Mouse (Mus musculus): ENCODE measurements around the gene Fam89b. TPM values are rescaled to one million over a fixed set of nuclear protein-coding genes. Genes with fewer than 3 reads are reported as not detected.

Fam89b gene
- polyA plus RNA-seq, 1 experiment from 2014 or later, result 45.3 TPM

DNA sequence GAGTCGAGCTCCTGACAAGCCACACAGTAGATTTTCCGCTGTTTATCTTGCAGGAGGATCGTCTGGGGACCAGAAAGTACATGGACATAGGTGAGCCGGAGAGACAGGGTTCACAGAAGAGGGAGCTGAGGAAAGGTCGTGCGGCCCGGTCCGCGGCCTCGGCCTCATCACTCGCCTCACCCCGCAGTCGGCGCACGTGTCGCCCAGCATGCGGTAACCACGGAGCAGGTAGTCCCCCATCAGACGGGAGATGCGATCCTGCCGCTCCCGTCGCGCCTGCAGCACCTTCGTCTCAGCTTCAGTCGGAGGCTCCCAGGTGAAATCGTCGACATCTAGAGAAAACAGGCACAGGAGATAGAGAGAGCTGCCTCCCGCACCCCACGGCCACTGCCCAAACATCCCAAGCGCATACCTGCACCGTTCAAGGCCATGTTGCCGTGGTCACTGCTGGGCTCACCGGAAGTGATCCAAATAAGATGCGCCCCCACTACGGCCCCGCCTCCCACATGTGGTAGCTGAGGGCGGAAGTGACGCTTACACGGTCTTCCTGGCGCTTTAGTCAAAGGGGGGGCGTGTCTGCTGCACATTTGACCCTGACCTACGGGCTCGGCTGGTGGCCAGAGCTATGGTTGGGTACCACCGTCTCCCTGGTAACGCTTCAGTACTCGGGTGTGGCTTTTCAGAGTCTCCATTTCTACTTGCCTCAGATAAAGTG, 2.0 kb upstream of the Fam89b start:
- Histone ChIP-seq H3K9ac (peak overlapping the region; percentile 79), H3K4me3 (peak overlapping the region; percentile 73), H3K27ac (peak overlapping the region; percentile 55), H3K36me3 (peaks cover 10% of the 10 kb centered on the region), H3K4me1 (peaks cover 53% of the 10 kb centered on the region), H3K9me3 (replicated peaks) (no peaks in the 10 kb centered on the region), H3K4me2 (peak overlapping the region; percentile 92), H3K27me3 (replicated peaks) (peaks cover 29% of the 10 kb centered on the region)
- peak; percentile 46 for ATAC-seq
- WGBS (ENCODE audit: insufficient replicate concordance), result under 1% methylated on average over 47 of the region's 47 CpGs

DNA sequence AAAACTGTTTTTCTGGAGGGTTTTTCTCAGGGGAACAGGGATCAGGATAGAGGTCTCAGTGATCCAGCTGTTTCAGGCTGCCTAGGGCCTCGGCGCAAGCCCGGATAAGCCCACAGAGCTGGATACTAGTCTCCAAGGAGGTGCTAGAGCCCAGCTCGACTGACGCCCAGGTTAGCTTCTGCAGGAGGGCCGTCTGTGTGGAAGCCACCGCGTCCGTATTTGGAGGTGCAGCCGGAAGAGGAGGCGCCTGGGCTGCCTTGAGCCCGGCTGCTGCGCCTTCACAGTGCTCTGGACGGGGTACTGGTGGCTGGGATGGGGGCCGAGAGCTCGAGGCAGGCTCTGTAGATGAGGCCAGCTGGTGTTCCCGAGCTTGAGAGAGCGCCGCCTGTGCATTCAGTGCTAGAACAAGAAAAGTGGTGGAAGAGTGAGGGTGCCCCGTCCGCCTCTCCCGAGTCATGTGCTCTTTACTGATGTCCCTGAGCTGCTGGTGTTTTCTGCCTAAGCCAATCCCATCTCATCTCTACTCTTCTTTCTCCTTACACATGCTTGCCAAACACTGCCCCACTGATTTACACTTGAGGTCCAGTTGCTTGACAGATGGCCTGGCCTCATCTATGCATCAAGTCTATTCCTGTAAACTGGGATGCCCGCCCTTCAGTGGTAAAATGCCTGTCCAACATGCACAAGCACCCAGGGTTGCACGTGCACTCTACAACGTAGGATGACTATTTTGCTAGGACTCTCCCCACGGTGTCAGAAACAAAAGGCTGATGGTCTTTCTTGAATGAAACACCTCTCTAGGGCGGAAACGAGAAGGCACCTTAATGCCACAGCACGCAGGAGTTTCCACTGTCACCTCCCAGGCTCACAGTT, 1.1 kb upstream of the Fam89b start:
- H3K4me3 ChIP-seq, result peak overlapping the region; percentile 73
- ATAC-seq, result no peak
- peak overlapping the region; percentile 55 for H3K27ac ChIP-seq
- peaks cover 53% of the 10 kb centered on the region for H3K4me1 ChIP-seq
- H3K9me3 ChIP-seq (replicated peaks), result no peaks in the 10 kb centered on the region
- peaks cover 20% of the 10 kb centered on the region for H3K27me3 ChIP-seq (replicated peaks)
- peaks cover 10% of the 10 kb centered on the region for H3K36me3 ChIP-seq
- WGBS (ENCODE audit: insufficient replicate concordance), result 65% methylated on average over 29 of the region's 29 CpGs
- H3K4me2 ChIP-seq, result peak overlapping the region; percentile 92
- peak overlapping the region; percentile 79 for H3K9ac ChIP-seq

GRCm38 (mm10) chr19:5728631-5729443, 616 bp downstream of the Fam89b start:
- peak overlapping the region; percentile 98 for H3K9ac ChIP-seq
- peak overlapping the region; percentile 87 for H3K4me3 ChIP-seq
- no peaks in the 10 kb centered on the region for H3K9me3 ChIP-seq (replicated peaks)
- H3K36me3 ChIP-seq, result peaks cover 17% of the 10 kb centered on the region
- H3K4me1 ChIP-seq, result peaks cover 68% of the 10 kb centered on the region
- H3K4me2 ChIP-seq, result peak overlapping the region; percentile 92
- peak overlapping the region; percentile 97 for H3K27ac ChIP-seq
- H3K27me3 ChIP-seq (replicated peaks), result 0 out of 2 replicates have a peak, but pooled peaks cover 3% of the 10 kb centered on the region
- ATAC-seq, result no peak
- 12% methylated on average over 37 of the region's 37 CpGs for WGBS (ENCODE audit: insufficient replicate concordance)

DNA sequence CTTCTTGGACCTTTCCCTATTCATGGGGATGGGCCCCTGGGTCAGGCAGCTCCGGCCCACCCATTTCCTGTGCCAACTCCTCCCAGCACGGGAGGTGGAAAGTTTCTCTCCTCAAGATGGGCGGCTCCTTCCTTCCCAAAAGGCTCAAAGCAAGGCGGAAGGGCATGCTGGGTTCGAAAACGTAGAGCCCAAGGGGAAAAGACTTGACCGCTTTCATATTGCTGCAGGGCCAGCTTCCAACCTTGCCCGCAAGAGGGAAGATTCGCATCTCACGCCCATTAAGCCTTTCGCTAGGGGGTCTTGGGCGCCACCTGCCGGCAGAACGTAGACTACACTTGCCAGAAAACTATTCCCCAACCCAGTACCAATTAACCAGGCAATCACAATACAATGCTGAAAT, 1.8 kb downstream of the Fam89b start:
- peak overlapping the region; percentile 97 for H3K27ac ChIP-seq
- H3K4me1 ChIP-seq, result peaks cover 79% of the 10 kb centered on the region
- H3K9ac ChIP-seq, result peak overlapping the region; percentile 98
- no peaks in the 10 kb centered on the region for H3K9me3 ChIP-seq (replicated peaks)
- no peaks in the 10 kb centered on the region for H3K27me3 ChIP-seq (replicated peaks)
- peaks cover 28% of the 10 kb centered on the region for H3K36me3 ChIP-seq
- no peak for ATAC-seq
- WGBS (ENCODE audit: insufficient replicate concordance), result 1% methylated on average over 14 of the region's 14 CpGs
- peak overlapping the region; percentile 92 for H3K4me2 ChIP-seq
- H3K4me3 ChIP-seq, result peak overlapping the region; percentile 87

DNA sequence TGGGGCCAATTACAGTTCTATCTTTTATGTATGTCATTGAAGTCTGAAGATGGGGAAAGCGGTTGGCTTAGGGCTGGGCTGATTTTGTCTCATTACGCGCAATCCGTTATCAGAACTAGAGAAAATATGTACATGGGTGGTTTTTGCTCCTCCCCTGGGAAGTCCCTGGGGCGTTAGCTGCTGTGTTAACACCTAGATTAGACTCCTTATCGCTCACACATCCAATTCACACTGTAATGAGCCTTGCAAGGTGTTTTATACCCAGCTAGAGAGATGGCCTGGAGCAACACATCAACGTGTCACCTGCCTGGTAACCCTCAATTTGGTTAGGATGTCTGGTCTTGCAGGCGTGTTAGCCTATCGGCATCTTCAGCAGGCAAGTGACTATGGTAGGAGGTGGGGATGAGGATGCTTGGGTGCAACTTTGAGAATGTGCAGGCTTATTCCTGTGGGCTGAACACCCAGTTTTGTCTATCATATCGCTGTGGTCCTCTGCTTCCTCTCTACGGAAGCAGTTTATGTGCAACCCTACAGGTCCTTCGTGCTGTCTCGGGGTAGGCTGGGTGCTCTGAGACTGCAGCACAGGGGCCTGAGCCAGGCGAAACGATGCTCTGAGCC, 2.4 kb downstream of the Fam89b start:
- Histone ChIP-seq H3K9ac (peak overlapping the region; percentile 98), H3K9me3 (replicated peaks) (no peaks in the 10 kb centered on the region), H3K4me3 (peak overlapping the region; percentile 87), H3K27ac (peak overlapping the region; percentile 97), H3K4me1 (peaks cover 84% of the 10 kb centered on the region), H3K27me3 (replicated peaks) (no peaks in the 10 kb centered on the region), H3K4me2 (peak overlapping the region; percentile 92), H3K36me3 (peaks cover 34% of the 10 kb centered on the region)
- ATAC-seq, result peak; percentile 62
- 26% methylated on average over 15 of the region's 15 CpGs for WGBS (ENCODE audit: insufficient replicate concordance)

DNA sequence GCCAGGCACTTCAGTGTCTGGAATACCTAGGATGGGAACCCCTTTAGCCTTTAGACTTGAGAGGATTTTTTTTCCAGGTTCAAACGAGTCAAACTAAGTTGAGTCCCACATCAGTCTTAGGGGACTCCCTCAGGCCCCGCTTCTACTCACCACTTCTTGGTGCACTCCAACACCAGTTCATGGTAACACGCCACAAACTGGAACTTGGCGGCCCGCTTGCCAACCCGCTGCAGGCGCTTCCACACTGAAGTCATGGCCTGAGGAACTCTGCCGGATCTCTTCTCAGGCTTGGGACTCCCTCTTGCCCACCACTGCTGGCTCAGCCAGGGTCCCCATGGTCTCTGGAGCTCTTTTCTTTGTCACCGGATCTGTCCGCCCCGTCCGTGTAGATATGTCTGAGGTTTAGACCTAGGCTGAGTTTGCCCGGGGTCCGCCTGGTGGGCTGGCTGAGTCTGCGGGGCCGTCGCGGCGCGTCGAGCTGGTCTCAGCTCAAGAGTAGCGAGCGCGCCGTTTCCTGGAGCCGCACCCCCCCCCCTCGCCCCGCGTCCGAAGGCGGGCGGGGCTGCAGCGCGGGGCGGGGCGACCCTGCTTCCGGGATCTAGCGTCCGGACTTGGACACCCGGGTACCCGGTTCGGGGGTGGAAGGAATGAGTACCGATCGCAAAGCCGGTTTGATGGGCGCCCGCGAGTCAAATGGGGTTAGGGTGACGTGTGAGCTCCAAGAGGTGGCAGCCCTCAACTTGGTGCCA, 3.5 kb downstream of the Fam89b start, which contains the start of gene Ehbp1l1:
Ehbp1l1 (minus strand) TSS at position 551 of the 749 bp plus-strand sequence.
- Histone ChIP-seq H3K9ac (peak within 1 kb of the TSS; percentile 98), H3K4me1 (peaks cover 84% of the 10 kb centered on the region), H3K4me3 (peak within 1 kb of the TSS; percentile 87), H3K4me2 (peak within 1 kb of the TSS; percentile 92), H3K27ac (peak within 1 kb of the TSS; percentile 97), H3K9me3 (replicated peaks) (no peaks in the 10 kb centered on the region), H3K27me3 (replicated peaks) (no peaks in the 10 kb centered on the region), H3K36me3 (peaks cover 45% of the 10 kb centered on the region)
- WGBS (ENCODE audit: insufficient replicate concordance), result 2% methylated on average over 49 of the region's 49 CpGs
- peak; percentile 35 for ATAC-seq

- ATAC-seq, result no peak
Measured at GRCm38 (mm10) chr19:5725029-5725707, 4.3 kb downstream of the Fam89b start.

DNA sequence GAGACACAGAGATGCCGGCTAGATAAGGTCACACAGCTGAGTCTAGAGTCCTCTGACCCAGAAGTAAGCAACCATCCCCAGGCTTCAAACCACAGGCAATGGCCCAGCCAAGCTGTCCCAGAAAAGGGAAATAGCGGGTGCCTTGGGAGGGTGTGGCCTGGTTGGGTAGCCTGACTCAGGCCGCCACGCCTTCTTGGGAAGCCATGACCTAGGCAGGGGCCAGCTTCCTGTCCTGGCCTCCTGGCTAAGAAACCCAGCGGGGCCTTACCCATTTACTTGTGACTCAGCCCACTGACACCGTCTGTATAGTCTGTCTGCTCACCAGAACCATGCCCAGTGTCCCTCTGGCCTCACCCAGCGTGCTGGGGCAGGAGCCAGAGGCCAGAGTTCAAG, 4.9 kb downstream of the Fam89b start:
- 19% methylated on average over 7 of the region's 7 CpGs for WGBS (ENCODE audit: insufficient replicate concordance)
- H3K4me2 ChIP-seq, result peak overlapping the region; percentile 92
- H3K36me3 ChIP-seq, result peaks cover 53% of the 10 kb centered on the region
- no peaks in the 10 kb centered on the region for H3K27me3 ChIP-seq (replicated peaks)
- H3K27ac ChIP-seq, result peak overlapping the region; percentile 97
- peak; percentile 61 for ATAC-seq
- peak overlapping the region; percentile 98 for H3K9ac ChIP-seq
- peak overlapping the region; percentile 87 for H3K4me3 ChIP-seq
- no peaks in the 10 kb centered on the region for H3K9me3 ChIP-seq (replicated peaks)
- peaks cover 81% of the 10 kb centered on the region for H3K4me1 ChIP-seq

More at GRCm38 (mm10) chr19:5725029-5725707, 4.3 kb downstream of the Fam89b start:
- H3K36me3 ChIP-seq, result peaks cover 49% of the 10 kb centered on the region
- H3K27ac ChIP-seq, result peak overlapping the region; percentile 97
- H3K9me3 ChIP-seq (replicated peaks), result no peaks in the 10 kb centered on the region
- peak overlapping the region; percentile 92 for H3K4me2 ChIP-seq
- 14% methylated on average over 12 of the region's 12 CpGs for WGBS (ENCODE audit: insufficient replicate concordance)
- peak overlapping the region; percentile 87 for H3K4me3 ChIP-seq
- H3K27me3 ChIP-seq (replicated peaks), result no peaks in the 10 kb centered on the region
- H3K4me1 ChIP-seq, result peaks cover 84% of the 10 kb centered on the region
- peak overlapping the region; percentile 98 for H3K9ac ChIP-seq

DNA sequence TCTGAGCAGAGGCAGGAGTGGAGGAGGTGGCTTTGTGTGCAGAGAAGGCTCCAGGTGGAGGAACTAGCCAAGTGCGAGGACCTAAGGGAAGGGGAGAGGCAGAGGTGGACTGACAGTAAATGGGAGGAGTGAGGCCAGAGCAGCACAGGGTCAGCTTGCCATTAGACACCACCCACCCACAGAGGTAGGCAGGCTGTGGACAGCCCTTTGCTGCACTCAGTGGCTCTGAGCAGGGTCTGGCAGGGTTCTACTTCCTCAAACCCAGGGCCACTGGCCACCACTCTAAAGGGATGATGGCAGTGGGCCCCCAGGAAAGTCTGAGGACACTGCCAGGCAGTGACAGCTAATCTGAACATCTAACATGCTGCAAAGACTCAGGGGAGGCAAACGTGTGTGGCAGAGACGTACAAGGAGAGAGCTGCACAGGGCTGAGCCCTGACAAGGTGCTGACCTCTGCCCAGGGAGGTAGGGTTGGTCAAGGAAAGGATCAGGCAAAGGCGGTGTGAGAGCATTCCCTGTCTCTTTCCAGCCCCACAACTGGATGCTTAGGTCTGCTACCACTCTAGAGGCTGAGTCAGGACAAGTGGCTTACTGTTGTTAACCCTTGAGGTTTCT, 5.4 kb downstream of the Fam89b start:
- no peak for ATAC-seq
- H3K4me1 ChIP-seq, result peaks cover 80% of the 10 kb centered on the region
- peak overlapping the region; percentile 92 for H3K4me2 ChIP-seq
- H3K9ac ChIP-seq, result peak overlapping the region; percentile 98
- H3K4me3 ChIP-seq, result peak overlapping the region; percentile 87
- peaks cover 58% of the 10 kb centered on the region for H3K36me3 ChIP-seq
- H3K27me3 ChIP-seq (replicated peaks), result no peaks in the 10 kb centered on the region
- 25% methylated on average over 4 of the region's 4 CpGs for WGBS (ENCODE audit: insufficient replicate concordance)
- peak overlapping the region; percentile 97 for H3K27ac ChIP-seq
- no peaks in the 10 kb centered on the region for H3K9me3 ChIP-seq (replicated peaks)

GRCm38 (mm10) chr19:5722848-5723425, 6.5 kb downstream of the Fam89b start:
- peak overlapping the region; percentile 87 for H3K4me3 ChIP-seq
- peaks cover 65% of the 10 kb centered on the region for H3K36me3 ChIP-seq
- no peaks in the 10 kb centered on the region for H3K9me3 ChIP-seq (replicated peaks)
- H3K4me2 ChIP-seq, result peak overlapping the region; percentile 92
- ATAC-seq, result peak; percentile 77
- H3K9ac ChIP-seq, result peak overlapping the region; percentile 98
- peaks cover 76% of the 10 kb centered on the region for H3K4me1 ChIP-seq
- H3K27ac ChIP-seq, result peak overlapping the region; percentile 97
- WGBS (ENCODE audit: insufficient replicate concordance), result 47% methylated on average over 7 of the region's 7 CpGs
- no peaks in the 10 kb centered on the region for H3K27me3 ChIP-seq (replicated peaks)

All from liver, embryonic 12.5 days (tissue).